Mouse (Mus musculus) G1E-ER4 (cell line): Measurements from ENCODE around the gene Fam193a. TPM values are rescaled to one million over a fixed set of nuclear protein-coding genes. Genes with fewer than 3 reads are reported as not detected.

Experiments
- GATA1 ChIP-seq: IDR thresholded peaks from one replicate; pipeline ENCODE4 v1.8.0; 2012; ENCODE audit warnings: low read length, inconsistent platforms
- polyA plus RNA-seq: library from polyadenylated mRNA; stranded (reverse); fragments of >175 nt; gene quantifications from 2 replicates; pipeline ENCODE4 v1.2.3, GENCODE M21; 2012

Gene Fam193a
- polyA plus RNA-seq, 1 experiment = 18.8 TPM

DNA sequence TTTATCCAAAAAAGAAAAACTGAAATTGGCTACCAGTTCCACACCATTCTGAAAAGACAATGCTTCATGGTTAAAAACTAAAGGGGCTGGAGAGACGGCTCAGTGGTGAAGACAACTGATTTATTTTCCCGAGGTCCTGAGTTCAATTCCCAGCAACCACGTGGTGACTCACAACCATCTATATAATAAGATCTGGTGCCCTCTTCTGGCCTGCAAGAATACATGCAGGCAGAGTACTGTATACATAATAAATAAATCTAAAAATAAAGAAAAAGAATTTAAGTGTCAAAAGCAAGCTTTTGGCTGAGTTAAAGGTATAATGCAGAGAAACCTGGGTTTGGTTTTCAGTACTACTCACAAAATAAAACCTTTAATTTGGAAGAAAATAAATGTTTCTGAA lies 111.2 kb downstream of the Fam193a start:
- TF ChIP-seq GATA1 = no peak

DNA sequence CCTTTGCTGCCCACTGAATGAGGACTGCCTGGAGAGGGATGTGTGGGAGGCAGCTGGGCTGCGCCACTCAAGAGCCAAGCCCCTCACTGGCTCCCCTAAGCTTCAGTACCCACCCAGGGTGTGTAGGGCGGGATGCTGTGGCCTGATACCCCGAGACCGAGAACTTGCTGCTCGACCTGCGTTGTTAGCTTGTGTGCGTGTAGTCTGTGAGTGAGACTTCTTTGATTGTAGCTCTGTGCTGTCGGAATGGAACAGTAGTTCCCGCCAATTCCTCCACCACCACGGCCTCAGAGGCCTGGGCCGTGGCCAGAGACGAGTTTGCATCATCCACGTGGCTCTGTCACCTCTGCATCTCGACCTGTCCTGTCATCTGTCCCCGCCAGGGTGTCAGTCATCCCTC lies 116.0 kb downstream of the Fam193a start:
- TF ChIP-seq GATA1 = no peak

DNA sequence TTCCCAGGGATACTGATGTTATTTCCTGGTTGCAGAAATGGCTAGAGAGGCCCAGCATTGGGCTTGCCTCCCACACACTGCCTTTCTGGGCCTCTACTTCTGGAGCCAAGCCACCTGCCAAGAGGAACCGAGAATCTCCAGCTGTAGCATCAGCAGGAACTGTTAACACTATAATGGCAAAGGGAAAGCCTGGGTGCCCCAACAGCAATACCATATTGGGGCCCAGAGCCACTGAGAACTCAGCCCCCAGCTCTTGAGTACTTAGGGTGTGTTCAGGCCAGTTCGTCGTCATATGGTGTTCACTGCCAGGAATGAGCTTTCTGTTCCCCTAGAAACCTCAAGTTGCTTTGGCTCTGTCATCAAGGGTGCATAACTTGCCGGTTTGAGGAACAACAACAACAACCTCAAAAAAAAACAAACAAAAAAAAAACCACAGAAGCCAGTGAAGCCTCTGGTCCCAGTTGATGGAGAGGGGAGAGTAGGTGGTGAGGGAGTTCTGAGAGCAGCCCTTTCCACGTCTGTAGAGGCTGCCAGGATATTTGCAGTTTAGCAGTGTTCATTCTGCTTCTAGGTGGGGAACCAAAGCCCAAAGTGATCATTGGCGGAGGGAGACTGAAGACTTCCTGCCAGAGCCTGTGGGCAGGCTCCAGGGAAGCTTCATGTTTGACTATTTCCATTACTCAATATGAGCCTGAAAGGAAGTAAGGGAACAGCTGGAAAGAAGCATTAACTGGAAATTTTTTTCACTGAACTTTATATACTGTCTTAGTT lies 117.8 kb downstream of the Fam193a start:
- TF ChIP-seq GATA1 = no peak

DNA sequence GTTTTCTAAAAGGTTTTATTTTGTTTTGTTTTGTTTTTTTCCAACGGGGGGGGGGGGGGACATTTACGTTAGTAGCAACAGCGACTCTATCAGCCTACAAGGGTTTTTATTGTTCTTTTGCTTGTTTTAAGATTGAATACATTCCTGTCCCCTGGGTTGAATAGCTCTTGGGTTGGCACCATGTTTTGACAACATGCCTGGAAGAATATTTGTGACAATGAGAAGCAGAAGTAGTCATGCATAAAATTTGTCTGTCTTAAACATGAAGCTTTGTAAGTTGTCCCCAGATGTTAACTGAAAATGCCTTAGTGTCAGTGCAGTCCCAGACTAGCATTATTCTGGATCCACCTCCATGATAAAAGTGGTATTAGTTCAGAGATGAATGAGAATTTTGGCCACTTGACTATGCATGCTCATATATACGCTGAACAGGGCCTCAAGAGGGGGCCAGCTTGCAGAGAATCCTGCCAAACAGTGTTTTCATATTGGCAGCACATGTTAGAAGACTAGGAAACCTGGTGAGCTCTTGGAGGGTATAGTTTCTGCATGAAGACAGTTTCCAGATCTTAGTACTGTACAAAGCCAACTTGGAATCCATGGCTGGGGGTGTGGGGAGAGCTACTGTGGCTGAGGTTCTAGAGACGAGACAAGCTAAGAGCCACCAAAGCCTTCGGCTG lies 119.1 kb downstream of the Fam193a start:
- TF ChIP-seq GATA1 = no peak

DNA sequence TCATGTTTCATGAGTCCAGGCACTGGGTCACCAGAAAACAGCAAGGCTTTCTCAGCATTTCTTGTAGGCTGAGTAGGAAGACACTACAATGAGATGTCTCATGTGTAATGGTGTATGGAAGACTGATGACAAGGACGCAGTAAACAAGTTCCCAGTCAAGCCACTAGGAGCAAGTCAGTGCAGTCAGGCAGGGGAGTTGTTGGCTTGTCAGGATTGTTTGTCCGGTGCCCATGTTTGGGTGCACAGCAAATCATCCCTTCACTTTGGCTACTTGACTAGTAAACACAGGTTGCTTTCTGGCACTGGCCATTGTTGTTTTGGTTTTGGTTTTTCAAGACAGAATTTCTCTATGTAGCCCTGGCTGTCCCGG lies 119.7 kb downstream of the Fam193a start:
- no peak for TF ChIP-seq GATA1

DNA sequence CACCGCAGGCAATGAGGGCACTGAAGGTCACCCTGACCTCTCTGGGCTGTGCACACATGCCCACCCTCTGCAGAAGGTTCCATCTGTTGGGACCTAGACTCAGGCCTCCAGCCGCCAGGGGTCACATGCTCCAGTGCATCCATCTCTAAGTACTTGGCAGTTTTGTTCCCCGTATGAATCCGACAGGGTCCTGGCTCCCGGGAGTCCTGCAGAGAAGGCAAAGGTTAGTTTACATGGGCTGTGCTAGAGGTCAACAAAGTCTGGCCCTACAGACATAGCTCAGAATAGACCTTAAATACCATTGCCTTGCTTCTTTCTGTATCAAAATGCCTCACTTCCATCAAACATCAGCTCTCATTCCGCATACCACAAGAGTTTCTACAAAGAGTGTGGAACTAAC lies 127.0 kb downstream of the Fam193a start:
- no peak for TF ChIP-seq GATA1

DNA sequence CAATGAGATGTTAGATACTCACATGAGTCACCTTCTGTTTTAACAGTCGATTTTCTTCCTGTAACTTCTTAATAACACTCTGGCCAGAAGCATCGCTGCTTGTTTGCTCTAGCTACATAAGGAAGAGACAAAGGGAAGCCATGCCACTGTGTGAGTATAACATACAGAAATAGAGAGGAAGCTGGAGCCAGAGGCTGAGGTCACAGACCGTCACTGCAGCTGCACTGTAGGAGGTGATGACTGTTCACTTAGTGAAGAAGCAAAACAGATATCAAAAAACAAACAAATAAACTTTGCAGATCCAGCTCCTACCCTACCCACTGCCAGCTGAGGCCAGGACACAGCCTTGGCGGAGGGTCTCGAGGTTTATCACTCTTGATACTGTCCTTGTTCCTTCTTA lies 131.2 kb downstream of the Fam193a start:
- TF ChIP-seq GATA1 = no peak

DNA sequence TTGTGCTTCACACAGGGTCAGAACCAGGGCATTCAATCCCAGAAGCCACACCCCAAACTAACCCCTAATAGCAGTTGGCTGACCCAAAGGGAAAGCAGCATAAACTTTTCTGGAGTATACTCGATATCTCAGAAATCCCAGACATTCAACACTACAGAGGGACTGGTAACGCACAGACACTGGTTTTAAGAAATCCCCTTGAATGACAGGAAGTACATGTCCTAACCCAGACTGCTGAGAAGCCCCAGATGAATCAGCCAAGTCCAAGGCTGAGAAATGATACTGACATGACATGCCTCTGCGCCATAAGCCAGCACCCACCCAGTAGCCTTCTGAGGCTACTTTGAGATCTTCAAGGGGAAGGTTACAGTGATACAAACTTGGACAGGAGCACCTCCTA lies 131.9 kb downstream of the Fam193a start:
- TF ChIP-seq GATA1 = no peak

DNA sequence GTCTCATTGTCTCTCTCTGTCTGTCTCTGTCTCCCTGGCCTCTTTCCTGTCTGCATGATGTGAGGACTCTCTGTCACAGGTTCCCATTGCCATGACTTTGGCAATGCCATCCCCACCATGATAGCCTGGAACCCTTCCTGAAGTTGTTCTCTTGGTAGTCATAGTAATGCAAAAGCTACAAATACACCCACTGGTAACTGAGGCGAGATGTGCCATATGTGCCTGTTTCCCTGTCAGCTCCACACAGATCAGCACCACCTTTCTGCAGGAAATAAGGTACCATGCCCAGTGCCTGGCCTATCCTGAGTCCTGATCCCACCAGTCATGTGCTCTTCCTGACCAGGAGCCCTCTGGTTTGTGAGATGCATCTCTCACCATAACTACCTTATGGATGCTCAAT lies 132.7 kb downstream of the Fam193a start:
- TF ChIP-seq GATA1 = no peak

DNA sequence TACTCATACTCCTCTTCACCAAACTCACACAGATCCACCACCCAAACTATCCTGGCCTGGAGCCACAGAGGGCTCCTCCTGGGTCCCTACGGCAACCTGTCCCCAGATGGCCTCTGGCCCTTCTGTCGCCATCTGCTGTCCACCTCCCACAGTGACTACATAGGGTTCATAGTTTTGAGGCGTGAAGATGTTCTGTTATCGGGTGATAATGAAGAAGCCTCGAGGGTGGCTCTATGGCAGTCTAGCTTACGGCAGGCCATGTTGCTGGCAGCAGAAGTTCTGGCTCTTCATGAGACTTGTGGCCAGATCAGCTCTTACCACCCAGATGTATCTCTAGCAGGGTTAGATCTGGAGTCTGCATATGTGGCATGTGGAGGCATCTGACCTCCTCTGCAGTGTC lies 133.1 kb downstream of the Fam193a start:
- TF ChIP-seq GATA1 = no peak

DNA sequence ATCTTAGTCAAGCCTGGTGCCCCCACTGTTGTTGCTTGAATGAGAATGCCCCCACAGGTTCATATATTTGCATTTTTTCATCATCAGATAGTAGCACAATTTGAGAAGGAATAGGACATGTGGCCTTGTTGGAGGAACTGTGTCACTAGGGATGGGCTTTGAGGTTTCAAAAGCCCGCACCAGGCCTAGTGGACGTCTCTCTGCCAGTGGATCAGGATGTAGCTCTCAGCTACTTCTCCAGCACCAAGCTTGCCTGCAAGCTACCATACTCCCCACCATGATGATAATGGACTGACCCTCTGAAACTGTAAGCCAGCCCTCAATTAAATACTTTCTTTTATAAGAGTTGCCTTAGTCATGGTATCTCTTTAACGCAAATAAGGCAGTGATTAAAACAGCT lies 142.8 kb downstream of the Fam193a start:
- TF ChIP-seq GATA1 = no peak

DNA sequence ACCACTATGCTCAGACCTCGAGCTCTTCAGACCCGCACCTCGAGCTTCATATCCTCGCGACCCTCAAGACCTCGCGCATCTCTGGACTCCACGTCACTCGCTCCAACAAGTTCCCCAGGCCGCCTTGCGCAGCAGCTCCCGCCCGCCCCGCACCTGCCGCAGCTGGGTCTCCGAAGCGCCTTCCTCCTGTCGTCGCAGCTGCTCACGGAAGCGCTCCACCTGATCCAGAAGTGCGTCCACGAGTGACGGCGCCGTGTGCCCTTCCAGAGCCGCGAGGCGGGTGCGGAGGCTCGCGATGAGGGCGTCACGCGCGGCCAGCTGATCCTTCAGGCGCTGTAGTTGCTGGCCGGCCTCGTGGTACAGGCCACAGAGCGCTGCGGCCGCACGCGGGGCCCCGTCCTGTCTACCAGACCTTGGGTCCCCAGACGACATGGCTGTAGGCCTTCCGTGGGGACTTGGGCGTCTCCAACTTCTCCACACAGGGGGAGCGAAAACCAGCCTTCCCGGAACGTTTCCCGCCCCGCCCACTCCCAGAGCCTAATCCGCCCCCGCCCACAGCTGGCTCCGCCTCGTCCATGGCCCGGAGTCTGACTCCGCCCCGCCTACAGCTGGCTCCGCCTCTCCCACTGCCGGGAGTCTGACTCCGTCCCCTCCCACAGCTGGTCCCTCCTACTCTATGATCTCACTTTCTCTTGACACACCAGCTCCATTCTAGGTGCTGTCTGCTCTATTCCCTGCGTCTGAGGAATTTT lies 143.9 kb downstream of the Fam193a start, which contains the start of gene Tnip2:
Gene Tnip2, minus strand, starts transcription at position 526 of the 752 bp plus-strand sequence.
- TF ChIP-seq GATA1 = no peak

DNA sequence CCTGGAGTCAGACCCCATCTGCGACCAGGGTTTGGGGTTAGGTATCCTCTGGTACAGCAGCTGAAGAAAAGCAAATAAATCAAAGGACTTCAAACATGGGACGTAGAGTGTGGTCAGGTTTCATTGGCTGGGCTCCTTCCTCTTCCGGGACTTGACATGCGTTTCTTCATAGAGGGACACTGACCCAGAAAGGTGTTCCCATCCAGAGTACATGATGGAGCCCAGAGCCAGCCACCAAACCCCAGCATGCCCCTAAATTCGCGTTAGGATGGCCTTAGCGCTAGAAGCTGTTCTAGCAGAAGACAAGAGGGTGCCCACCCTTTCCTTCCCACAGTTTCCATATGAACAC lies 144.5 kb downstream of the Fam193a start:
- no peak for TF ChIP-seq GATA1

DNA sequence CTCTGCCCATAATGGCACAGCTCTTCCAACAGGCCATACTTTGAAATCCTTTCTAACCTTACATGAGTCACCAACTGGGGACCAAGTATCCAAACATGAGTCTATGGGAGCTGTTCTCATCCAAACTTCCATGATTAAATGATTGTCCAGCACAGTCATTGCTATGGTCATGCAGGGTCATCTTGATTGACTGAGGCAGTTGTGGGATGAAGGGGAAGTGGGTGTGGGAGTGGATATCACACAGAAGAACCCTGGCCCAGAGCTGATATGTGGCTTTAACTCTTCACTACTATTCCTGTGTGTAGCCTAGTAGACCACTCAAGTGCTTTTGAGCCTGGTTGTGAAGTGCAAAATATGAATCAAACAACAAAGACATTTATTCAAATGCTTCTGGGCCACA lies 145.4 kb downstream of the Fam193a start:
- no peak for TF ChIP-seq GATA1

DNA sequence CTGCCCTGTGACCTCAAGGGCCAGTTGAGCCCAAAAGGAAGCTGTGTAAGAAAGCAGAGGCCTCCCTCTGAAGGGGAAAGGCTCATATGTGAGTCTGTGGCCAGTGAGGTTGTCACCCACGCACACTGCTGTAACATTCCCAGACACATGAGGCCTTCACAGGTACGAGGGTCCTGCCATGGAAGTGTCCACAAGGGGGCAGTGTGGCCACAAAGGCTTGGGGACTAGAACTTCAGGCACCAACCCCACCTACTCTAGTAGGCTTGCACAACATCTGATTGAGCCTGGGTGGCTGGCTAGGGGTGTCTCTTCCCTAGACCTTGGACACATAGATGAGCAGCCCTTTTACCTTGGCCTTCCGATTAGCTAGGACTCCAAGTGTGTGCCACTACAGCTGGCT lies 148.2 kb downstream of the Fam193a start:
- no peak for TF ChIP-seq GATA1

DNA sequence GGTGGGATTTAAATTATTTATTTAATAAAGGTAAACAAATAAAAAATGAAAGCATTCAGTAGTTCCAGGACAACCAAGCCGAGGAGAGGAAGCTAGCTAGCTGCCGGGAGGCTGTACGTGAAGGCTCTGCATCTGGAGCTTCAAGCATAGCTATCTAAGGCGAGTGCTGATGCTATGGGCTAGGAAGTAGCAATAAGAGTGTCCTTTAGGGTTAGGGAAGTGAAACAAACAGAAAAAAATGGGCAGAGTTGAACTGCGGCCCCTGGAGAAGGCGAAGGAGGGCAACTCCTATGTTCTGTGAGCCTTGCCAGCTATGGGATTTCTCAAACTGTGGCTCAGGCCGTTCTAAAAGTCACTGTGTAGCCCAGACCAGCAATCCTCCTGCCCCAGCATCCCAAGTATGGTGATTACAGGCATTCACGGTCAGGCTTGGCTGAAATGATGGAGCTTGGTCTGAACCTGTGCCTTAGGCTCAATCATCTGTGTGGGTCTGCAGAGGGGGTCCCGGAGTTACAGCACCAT lies 149.7 kb downstream of the Fam193a start:
- no peak for TF ChIP-seq GATA1

DNA sequence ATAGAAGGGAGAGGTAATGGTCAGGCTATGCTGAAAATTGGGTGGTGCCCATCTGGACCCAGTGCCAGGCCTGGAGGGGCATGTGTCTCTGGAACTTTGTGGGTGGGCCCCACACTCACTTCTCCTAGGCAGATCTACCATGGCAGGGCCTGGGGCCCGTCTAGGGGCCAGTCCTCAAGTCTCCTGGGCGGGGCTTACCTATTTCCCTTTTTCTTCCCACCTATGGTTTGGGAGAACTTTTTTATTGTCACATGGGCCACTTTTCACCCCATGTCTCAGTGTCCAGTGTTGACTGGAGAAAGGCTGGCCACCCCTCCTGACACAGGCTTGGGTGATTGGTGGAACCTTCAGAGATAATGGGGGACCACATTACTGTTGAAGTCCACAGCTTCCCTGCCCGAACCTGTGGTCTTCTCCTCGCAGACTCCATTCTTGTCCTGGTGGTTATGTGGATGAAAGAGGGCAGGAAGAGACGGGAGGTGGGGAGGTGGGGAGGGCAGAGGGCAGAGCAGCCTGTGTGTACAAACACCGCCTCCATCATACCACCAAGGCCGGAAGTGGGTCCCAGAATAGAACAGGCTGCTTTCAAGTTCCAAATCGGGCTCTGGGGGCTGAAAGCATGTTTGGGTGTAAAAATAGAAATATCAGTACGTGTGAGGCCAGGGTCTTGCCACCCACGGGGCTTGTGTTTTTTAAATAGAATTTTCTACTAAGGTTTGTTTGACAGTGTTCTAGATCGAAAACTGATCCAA lies 150.9 kb downstream of the Fam193a start:
- TF ChIP-seq GATA1 = no peak
